Mouse (Mus musculus): ENCODE results near the gene Il9.

- TF ChIP-seq POLR2A (IDR thresholded peaks at IDR 0.05; ENCODE audit: insufficient read length, low read depth) (no peak), REST (IDR thresholded peaks at IDR 0.05; ENCODE audit: insufficient read depth, insufficient read length) (no peak), USF1 (IDR thresholded peaks at IDR 0.05; ENCODE audit: low read depth) (no peak), E2F4 (IDR thresholded peaks at IDR 0.05; ENCODE audit: insufficient read depth) (no peak)
Observed at GRCm38 (mm10) chr13:56506871-56507496, 24.9 kb upstream of the Il9 start.
